Mouse (Mus musculus) ES-E14 (cell line): ENCODE results near the gene Stag3. TPM values are rescaled to one million over a fixed set of nuclear protein-coding genes. Genes with fewer than 3 reads are reported as not detected.
A peak's percentile ranks its signal among the peaks of the same experiment; 100 is the strongest.

Experiments used
- DNase-seq: peaks from one replicate; pipeline ENCODE4 v3.0.0-alpha.2; 2013; ENCODE audit warnings: low read depth, low spot score
- H3K27ac ChIP-seq: 2 replicates; pipeline ENCODE4 v1.5.1; 2012; ENCODE audit warnings: low read depth, mild to moderate bottlenecking, low read length, moderate library complexity, mixed read lengths; ENCODE audit not compliant: poor library complexity, insufficient read depth, severe bottlenecking
- H3K36me3 ChIP-seq: 2 replicates; pipeline ENCODE4 v1.6.1; 2012; ENCODE audit warnings: mild to moderate bottlenecking, low read length, moderate library complexity, mixed read lengths; ENCODE audit not compliant: control insufficient read depth, poor library complexity, insufficient read depth, severe bottlenecking
- H3K4me1 ChIP-seq, 2 experiments: fragments of 150-350 bp in 1 of 2; sonication (generic) in 1 of 2; 2 replicates each; pipeline ENCODE4 v1.6.1; 2012; ENCODE audit warnings: low read length in 2 of 2, mild to moderate bottlenecking in 1 of 2, mixed read lengths in 1 of 2; ENCODE audit not compliant: control insufficient read depth in 2 of 2, insufficient read depth in 2 of 2, poor library complexity in 1 of 2
- H3K4me3 ChIP-seq, 2 experiments: fragments of 150-350 bp in 1 of 2; sonication (generic) in 1 of 2; 2 replicates each; pipeline ENCODE4 v1.5.1; 2012; ENCODE audit warnings: low read length in 2 of 2, low read depth in 1 of 2, mild to moderate bottlenecking in 1 of 2, mixed read lengths in 1 of 2; ENCODE audit not compliant: insufficient read depth in 1 of 2, poor library complexity in 1 of 2, severe bottlenecking in 1 of 2
- H3K9ac ChIP-seq: 2 replicates; pipeline ENCODE4 v1.6.1; 2012; ENCODE audit warnings: low read depth, mild to moderate bottlenecking, low read length, mixed read lengths; ENCODE audit not compliant: poor library complexity, insufficient read depth, severe bottlenecking
- H3K9me3 ChIP-seq: fragments of 150-350 bp; sonication (generic); 2 replicates; pipeline ENCODE4 v1.6.1; 2012; ENCODE audit warnings: low read depth, mild to moderate bottlenecking, low read length; ENCODE audit not compliant: control insufficient read depth, insufficient read depth
- CHD2 ChIP-seq: IDR thresholded peaks from 2 replicates; pipeline ENCODE4 v1.6.1; 2014; ENCODE audit warnings: mild to moderate bottlenecking, low read depth, low read length, inconsistent platforms
- HCFC1 ChIP-seq: IDR thresholded peaks from 2 replicates; pipeline ENCODE4 v1.6.1; 2012; ENCODE audit warnings: low read length, inconsistent platforms, borderline replicate concordance; ENCODE audit not compliant: insufficient read depth
- MAFK ChIP-seq: IDR thresholded peaks from 2 replicates; pipeline ENCODE4 v1.6.1; 2014; ENCODE audit warnings: mild to moderate bottlenecking, low read depth, low read length, inconsistent platforms; ENCODE audit not compliant: insufficient read depth
- ZC3H11A ChIP-seq: IDR thresholded peaks from 2 replicates; pipeline ENCODE4 v1.6.1; 2012; ENCODE audit warnings: low read depth, mild to moderate bottlenecking, inconsistent platforms, low read length, borderline replicate concordance
- ZNF384 ChIP-seq: IDR thresholded peaks from 2 replicates; pipeline ENCODE4 v1.6.1; 2012; ENCODE audit warnings: low read depth, low read length, inconsistent platforms
- in situ Hi-C, 2 experiments: fragments of 600-800 bp; cut with MboI; formaldehyde crosslinking; loops; one replicate each; pipeline ENCODE4 v1.15.1; 2025; ENCODE audit warnings: low sequenced_read_pairs in 2 of 2, inconsistent platforms in 1 of 2; ENCODE audit not compliant: unreplicated experiment in 2 of 2
- total RNA-seq: library from RNA; depleted of rRNA; stranded (reverse); fragments of 300-350 nt; gene quantifications from 2 replicates; pipeline ENCODE4 v1.2.3, GENCODE M21; 2012

Stag3 gene
- total RNA-seq, 1 experiment: 101 TPM

DNA sequence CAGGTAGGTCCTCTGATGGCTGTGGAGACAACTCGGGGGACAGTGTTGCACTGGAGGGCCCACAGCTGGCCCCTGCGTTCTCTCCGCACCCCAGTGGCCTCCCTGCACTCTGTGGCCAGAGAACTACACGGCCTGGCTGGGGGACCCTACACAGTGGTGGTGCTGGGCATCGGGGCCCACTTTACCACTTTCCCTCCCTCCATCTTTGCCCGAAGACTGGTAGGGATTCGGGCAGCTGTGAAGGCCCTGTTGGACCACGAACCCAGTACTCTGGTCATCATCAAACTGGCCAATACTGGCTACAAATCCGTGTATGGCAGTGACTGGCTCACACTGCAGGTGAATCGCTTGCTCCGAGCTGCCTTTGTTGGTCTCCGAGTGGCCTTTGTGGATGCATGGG is 28.9 kb upstream of the Stag3 start:
- H3K9ac ChIP-seq: no peak overlapping the region
- DNase-seq: no peak
- no peaks in the 10 kb centered on the region for H3K9me3 ChIP-seq
- TF ChIP-seq CHD2: no peak
- TF ChIP-seq ZC3H11A: no peak
- TF ChIP-seq MAFK: no peak
- no peak for TF ChIP-seq ZNF384
- TF ChIP-seq HCFC1: no peak
- peaks cover 0 to under 1% of the 10 kb centered on the region in 2 experiments; a peak in 1 of 4 replicates for H3K4me1 ChIP-seq
- H3K36me3 ChIP-seq: no peaks in the 10 kb centered on the region
- in situ Hi-C loops: loop anchor here in 1 of 2 experiments (5.0 kb wide), 1 partner anchor 44 kb away; no protein-coding TSS in a partner anchor
- H3K4me3 ChIP-seq: no peak overlapping the region
- no peak overlapping the region for H3K27ac ChIP-seq

DNA sequence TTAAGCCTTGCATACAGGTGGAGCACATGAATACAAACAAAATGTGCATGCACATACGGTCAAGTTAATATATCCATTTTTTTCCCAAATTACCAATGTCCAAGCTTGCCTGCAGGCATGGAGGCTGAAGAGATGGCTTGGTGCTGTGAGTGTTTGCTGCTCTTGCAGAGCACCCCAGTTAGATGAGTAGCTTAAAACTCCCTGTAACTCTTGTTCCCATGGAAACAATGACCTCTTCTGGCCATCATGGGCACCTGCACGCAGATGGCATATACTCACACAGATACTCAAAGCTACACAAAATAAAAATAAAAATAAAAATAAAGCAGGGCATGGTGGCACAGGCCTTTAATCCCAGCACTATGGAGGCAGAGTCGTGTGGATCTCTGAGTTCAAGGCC is 27.0 kb upstream of the Stag3 start:
- Histone ChIP-seq H3K36me3 (peaks cover 3% of the 10 kb centered on the region; the same call in 1 of the 2 replicates), H3K9me3 (no peaks in the 10 kb centered on the region), H3K4me1 (peaks cover 0 to 2% of the 10 kb centered on the region in 2 experiments; a peak in 1 of 4 replicates), H3K9ac (no peak overlapping the region), H3K4me3 (no peak overlapping the region), H3K27ac (no peak overlapping the region)
- no peak for TF ChIP-seq HCFC1
- TF ChIP-seq ZC3H11A: no peak
- no peak for TF ChIP-seq ZNF384
- no peak for TF ChIP-seq CHD2
- no peak for TF ChIP-seq MAFK
- no peak for DNase-seq
- in situ Hi-C loops: loop anchor here in 1 of 2 experiments (5.0 kb wide), 1 partner anchor 46 kb away; no protein-coding TSS in a partner anchor

DNA sequence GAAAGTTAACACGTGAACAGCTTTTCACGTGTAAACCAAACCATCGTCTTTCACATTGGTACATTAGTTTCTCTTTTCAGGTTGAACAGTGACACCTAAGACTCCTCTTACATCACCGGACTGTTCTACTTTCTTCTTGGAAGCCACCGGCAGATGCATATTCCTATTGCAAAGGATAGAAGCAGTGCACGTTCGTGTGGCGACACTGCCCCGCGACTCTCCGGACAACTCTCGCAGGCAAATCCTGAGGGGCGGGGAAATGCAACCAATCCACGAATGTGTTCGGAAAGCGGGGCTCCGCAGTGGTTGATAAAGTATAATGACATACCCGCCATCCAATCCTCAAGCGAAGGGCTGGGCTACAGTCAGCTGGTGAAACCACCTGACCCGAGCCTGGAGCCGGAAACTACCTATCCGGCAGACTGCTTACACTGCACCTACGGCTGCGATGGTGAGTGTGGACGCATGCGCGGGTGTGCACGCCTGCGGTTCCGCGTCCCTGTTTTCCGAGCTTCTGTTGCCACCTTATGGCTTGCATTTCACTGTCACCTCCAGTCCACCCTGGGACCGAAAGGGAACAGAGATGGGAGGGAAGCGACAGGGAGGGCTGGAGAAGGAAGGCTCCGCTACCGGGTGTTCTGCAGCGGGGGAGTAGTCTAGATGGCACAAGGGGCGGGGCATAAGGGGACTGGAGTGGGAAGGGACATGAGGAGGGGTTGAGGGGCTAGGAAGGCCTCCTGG is 24.5 kb upstream of the Stag3 start, which contains the start of gene Lamtor4:
Lamtor4 (plus strand) TSS at position 130 of the 741 bp plus-strand sequence.
- in situ Hi-C loops: no loop called here
- peak within 1 kb of the TSS; percentile 83 for H3K9ac ChIP-seq
- H3K27ac ChIP-seq: no peak within 1 kb of the TSS
- H3K36me3 ChIP-seq: peaks cover 18% of the 10 kb centered on the region
- H3K4me3 ChIP-seq: peak within 1 kb of the TSS; percentile 81 to 98
- no peak for TF ChIP-seq HCFC1
- peak; percentile 77 for TF ChIP-seq MAFK
- peak; percentile 93 for TF ChIP-seq CHD2
- H3K4me1 ChIP-seq: peaks cover 0 to 2% of the 10 kb centered on the region in 2 experiments; a peak in 1 of 4 replicates
- H3K9me3 ChIP-seq: no peaks in the 10 kb centered on the region
- DNase-seq: peak; percentile 97

DNA sequence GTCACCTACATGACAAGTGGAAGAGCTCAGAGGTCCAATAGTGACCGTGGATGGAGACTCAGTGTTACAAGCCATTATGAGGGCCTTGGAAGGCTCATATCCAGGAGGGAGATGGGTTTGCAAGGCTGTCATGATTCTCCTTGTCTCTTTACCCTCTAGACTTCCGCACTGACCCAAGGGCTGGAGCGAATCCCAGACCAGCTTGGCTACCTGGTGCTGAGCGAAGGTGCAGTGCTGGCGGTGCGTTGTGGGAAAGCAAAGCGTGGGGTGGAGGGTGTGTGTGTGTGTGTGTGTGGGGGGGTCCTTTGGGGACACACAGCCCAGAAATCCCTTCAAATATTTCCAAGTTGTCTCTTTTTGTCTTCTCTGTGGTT is 24.0 kb upstream of the Stag3 start:
- Histone ChIP-seq H3K4me3 (peak overlapping the region; percentile 81 to 98), H3K9me3 (no peaks in the 10 kb centered on the region), H3K9ac (peak overlapping the region; percentile 83), H3K27ac (no peak overlapping the region), H3K4me1 (peaks cover 0 to 2% of the 10 kb centered on the region in 2 experiments; a peak in 1 of 4 replicates), H3K36me3 (peaks cover 20% of the 10 kb centered on the region)
- in situ Hi-C loops: no loop called here
- TF ChIP-seq ZC3H11A (no peak), ZNF384 (no peak), HCFC1 (no peak), CHD2 (no peak), MAFK (no peak)
- no peak for DNase-seq
